Mouse (Mus musculus) stomach, postnatal 0 days (tissue): ENCODE data around the gene Fbxo45.

Experiments used
- CTCF ChIP-seq: IDR thresholded peaks from 2 replicates; pipeline ENCODE4 v1.5.1; 2016; ENCODE audit warnings: antibody characterized with exemption, low read depth, mild to moderate bottlenecking, moderate library complexity
- EP300 ChIP-seq: optimal IDR thresholded peaks from 2 replicates; pipeline ENCODE3; 2016; ENCODE audit warnings: antibody characterized with exemption

DNA sequence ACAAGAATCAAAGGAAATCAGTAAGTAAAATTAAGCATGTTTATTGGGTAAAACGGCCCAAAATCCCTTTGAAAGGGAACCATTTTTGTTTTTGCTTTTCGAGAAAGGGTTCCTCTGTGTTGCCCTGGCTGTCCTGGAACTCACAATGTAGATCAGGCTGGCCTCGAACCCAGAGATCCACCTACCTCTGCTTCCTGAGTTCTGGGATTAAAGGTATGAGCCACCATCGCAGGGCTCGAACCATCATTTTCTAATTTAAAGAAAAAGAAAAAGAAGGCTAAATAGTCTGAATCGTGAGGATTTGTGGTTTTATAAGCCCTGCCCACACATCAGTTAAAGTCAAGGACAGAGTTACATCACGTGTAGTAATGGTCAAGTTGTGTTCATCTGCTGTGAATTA is 31.4 kb upstream of the Fbxo45 start:
- no peak for TF ChIP-seq CTCF
- no peak for TF ChIP-seq EP300
